Mouse (Mus musculus) testis, postnatal 10 days (tissue): ENCODE results near the gene Abcb5.
"Not testable (repeated sequence)": the region's sequence is repeated elsewhere in the genome, so short reads cannot be mapped to it uniquely, and the experiment has no call there.

Experiments
- DNase-seq: peaks from one replicate; pipeline ENCODE4 v3.0.0; 2021; ENCODE audit warnings: low spot score

The Abcb5 gene

GRCm38 (mm10) chr12:118966321-118966720 is at the start of gene Abcb5:
Abcb5 (minus strand) TSS chr12:118966421.
- no peak for DNase-seq

- DNase-seq = no peak
Measured at GRCm38 (mm10) chr12:118999230-118999629, 33.0 kb upstream of the Abcb5 start.

GRCm38 (mm10) chr12:118994328-118995166 is 28.3 kb upstream of the Abcb5 start:
- DNase-seq = no peak

GRCm38 (mm10) chr12:118984852-118985251 is 18.6 kb upstream of the Abcb5 start:
- DNase-seq = no peak

GRCm38 (mm10) chr12:118930386-118931318 is 35.6 kb downstream of the Abcb5 start:
- peak; percentile 73 for DNase-seq

- no peak for DNase-seq
Measured at GRCm38 (mm10) chr12:118926813-118927281, 39.4 kb downstream of the Abcb5 start.

GRCm38 (mm10) chr12:118923874-118924273 is 42.3 kb downstream of the Abcb5 start:
- DNase-seq = not testable (repeated sequence)

GRCm38 (mm10) chr12:118917771-118918170 is 48.5 kb downstream of the Abcb5 start:
- DNase-seq = no peak

- DNase-seq = no peak
Measured at GRCm38 (mm10) chr12:118910360-118910759, 55.9 kb downstream of the Abcb5 start.

GRCm38 (mm10) chr12:118902249-118902648 is 64.0 kb downstream of the Abcb5 start:
- no peak for DNase-seq

GRCm38 (mm10) chr12:118887964-118888363 is 78.3 kb downstream of the Abcb5 start:
- no peak for DNase-seq

- DNase-seq = no peak
Measured at GRCm38 (mm10) chr12:118882790-118883189, 83.4 kb downstream of the Abcb5 start.

GRCm38 (mm10) chr12:118872673-118873072 is 93.5 kb downstream of the Abcb5 start:
- DNase-seq = no peak

- no peak for DNase-seq
Measured at GRCm38 (mm10) chr12:118856151-118856550, 110.1 kb downstream of the Abcb5 start.

GRCm38 (mm10) chr12:118854831-118855453 is 111.3 kb downstream of the Abcb5 start:
- peak; percentile 79 for DNase-seq

- no peak for DNase-seq
Measured at GRCm38 (mm10) chr12:118854401-118854800, 111.8 kb downstream of the Abcb5 start.

GRCm38 (mm10) chr12:118853331-118853730 is 112.9 kb downstream of the Abcb5 start:
- DNase-seq = no peak

GRCm38 (mm10) chr12:118850851-118851410 is 115.3 kb downstream of the Abcb5 start:
- DNase-seq = no peak

GRCm38 (mm10) chr12:118849996-118850395 is 116.2 kb downstream of the Abcb5 start:
- no peak for DNase-seq

- peak; percentile 45 for DNase-seq
Measured at GRCm38 (mm10) chr12:118849203-118849861, 116.9 kb downstream of the Abcb5 start.
